Mouse (Mus musculus) heart, postnatal 0 days (tissue): ENCODE data around the gene Zfand4.

Source experiments
- CTCF ChIP-seq: IDR thresholded peaks from 2 replicates; pipeline ENCODE4 v1.5.1; 2016; ENCODE audit warnings: antibody characterized with exemption, control low read depth, low read depth
- EP300 ChIP-seq: IDR thresholded peaks from 2 replicates; pipeline ENCODE4 v1.6.1; 2016; ENCODE audit warnings: antibody characterized with exemption, low read depth

- TF ChIP-seq CTCF (no peak), EP300 (no peak)
Measured at GRCm38 (mm10) chr6:116260481-116260880, 3.5 kb upstream of the Zfand4 start.
